Mouse (Mus musculus) thymus, postnatal 4 days (tissue): ENCODE results near the gene Lrmp.
A peak's percentile ranks its signal among the peaks of the same experiment; 100 is the strongest.

Source experiments
- DNase-seq: peaks from one replicate; pipeline ENCODE4 v3.0.0; 2021

Lrmp gene

DNA sequence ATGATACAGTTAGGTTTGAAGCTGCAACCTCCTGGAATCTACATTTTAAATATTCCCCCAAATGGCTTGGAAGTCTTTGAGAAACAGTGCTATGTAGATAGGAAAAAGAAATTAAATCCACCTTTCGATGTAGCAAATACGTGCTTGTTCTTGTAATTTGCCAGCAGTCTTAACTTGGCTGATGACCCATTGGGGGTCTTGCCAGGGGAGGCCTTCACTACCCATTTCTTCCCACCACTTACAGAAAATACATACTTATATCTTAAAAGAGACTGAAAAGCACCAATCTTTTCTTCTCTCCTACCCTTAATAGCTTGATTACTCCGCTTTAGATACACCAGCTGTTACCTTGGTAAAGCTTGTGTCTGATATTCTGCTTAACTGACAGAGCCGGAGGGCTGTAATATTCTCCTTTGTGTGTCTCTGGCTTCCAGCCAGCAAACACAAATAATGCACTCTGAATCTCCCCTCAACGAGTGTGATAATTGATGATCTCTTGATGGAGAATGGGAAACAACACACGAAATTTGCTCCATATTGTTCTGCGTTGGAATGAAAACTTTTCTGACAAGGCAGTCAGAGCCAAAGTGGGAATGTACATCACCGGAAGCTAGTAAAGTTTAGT lies 94.7 kb downstream of the Lrmp start:
- no peak for DNase-seq

DNA sequence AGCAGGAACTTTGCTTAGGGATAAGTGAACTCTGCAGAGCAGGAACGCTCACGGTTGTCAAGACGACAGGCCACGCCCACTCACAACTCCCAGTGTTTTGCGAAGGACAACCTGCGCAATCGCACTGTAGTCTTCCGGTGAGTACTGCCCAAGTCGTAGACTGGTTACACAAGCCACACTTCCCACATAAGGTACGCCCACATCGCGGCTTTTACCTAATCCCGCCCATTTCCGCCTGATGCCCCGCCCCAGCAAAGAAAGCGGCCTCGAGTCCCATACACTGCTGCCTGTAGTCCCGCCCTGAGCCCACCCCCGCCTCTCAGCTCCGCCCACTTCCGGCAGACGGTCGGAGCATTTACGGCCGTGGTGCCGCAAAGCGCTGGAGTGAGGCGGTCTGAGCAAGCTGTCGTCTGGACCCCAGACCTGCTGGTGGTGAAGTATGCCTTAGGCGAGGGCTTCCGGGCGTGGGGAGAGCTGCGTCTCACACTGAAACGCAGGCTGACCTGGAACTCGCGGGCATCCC lies 95.4 kb downstream of the Lrmp start, which contains the start of the genes Casc1 and Etfrf1:
TSS of gene Casc1 (minus strand) at position 190 of the 523 bp plus-strand sequence.
TSS of gene Etfrf1 (plus strand) at position 319 of the 523 bp plus-strand sequence.
- DNase-seq, result peak; percentile 97

DNA sequence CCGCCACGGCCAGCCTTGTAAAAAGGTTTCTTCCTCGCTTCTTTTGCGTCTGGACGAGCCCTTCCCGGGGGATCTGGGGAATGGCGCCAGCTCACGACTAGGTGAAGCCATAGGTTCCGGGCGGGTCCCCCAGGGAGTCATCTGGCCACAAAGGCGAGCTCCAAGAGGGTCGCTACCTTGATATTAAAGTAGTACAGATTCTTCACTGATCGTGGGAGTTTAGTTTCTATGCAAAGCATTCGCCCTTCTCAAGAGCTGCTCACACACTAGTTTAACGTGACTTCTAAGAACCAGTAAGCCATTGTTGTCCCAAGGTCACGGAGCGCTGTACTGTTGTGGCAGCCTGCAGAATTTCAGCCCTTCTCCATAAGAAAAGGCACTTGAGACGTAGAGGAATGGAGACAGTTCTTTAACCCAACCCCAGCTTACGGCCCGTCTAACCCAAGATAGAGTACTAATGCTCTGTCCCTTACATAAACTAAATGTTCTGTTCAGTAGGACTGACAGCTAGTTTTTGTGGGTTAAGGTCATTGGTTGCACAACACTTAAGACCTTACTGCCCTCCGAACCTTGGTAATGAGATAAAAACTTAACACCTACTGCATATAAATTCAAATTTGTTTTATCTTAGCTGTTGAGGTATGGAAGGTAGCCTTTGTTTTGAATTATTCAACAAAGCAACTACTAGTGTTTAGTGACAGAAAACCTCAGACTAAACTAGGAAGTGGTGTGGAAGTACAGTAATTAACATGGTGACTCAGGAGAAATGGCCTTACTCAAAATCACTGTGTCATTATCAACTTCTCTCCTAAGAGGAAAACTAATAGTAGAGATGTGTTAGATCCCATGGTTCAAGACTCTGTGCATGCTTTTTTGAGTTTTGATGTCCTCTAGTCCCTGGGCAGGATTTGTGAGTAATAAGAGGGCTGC lies 96.2 kb downstream of the Lrmp start:
- DNase-seq, result no peak

DNA sequence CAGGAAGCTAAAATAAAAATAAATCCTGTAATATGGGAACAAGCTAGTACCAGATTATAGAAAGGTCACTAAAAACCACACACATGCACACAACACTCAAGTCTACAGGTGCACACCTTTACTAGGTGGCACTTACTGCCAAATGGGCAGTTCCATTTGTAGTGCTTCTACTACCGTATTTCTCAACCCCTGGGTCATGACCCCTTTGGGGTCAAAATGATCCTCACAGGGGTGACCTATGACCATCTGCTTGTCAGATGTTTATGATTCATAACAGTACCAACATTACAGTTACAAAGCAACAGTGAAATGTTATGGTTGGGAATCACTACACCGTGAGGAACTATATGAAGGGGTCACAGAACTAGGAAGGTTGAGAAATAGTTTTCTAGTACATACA lies 98.5 kb downstream of the Lrmp start:
- DNase-seq, result no peak

DNA sequence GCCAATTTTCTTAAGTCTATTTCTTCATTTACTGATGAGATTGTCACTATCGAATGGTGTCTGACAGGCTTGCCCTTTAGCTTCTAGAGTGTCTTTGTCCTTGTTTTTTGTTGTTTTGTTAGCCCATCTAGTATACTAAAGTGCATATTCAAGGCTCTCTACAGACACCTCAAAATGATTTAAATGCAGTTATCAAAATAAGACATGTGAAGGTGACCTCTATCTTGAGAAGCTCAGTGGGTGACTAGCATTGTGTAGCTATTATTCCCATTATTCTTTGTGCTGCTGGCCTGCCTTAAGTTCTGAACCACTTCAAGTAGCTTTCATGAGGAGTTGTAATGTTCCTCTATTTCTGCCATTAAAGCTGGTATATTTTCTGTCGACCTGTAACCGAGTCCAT lies 100.4 kb downstream of the Lrmp start:
- no peak for DNase-seq

GRCm38 (mm10) chr6:145224246-145224645 lies 108.8 kb downstream of the Lrmp start:
- DNase-seq, result no peak
